Mouse (Mus musculus): Measurements from ENCODE around the gene Itga1.

DNA sequence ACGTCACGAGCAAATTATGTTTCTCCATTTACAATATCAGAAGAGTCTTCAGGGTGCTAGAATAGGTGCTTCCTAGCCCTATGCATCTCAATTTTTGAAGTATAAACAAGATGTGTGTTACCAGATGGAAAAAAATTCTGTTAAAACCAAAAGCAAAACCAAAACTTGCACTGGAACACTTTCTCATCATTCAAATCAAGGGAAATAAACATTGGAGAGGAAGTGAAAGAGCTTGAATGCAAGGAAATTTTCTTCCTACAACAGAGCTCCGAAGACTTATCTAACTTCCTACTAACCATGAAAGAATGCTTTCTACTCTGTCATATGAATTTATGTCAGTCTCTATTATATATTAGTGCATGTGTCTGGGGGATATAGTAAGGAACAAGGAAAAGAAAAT is 35.0 kb upstream of the Itga1 start:
- TF ChIP-seq CTCF (IDR thresholded peaks at IDR 0.05; ENCODE audit: extremely low read depth, insufficient read depth, low read length) (no peak), POLR2A (IDR thresholded peaks at IDR 0.05; ENCODE audit: extremely low read depth, insufficient read depth, low read length) (no peak)

Data from cortical plate, adult 2 months (tissue).